In genomic region chr7:100984452-100985395, GRCm38 (mm10) we compare ENCODE assay signal across 8 mouse cellular contexts. TPM values are rescaled to one million over a fixed set of nuclear protein-coding genes. Genes with fewer than 3 reads are reported as not detected.
DNase-seq lines count a peak whose midpoint lies in the region; ATAC-seq and TF ChIP-seq lines count a peak whose summit lies in the region.
"Had no signal": no experiment of that assay in that cellular context is flagged by ENCODE, and none has a peak within 500 bp of the region (broad histone marks: within the 10 kb centered on the region; RNA-seq: fewer than 3 reads in every experiment).

No protein-coding gene starts in this region.

- WGBS in hindbrain, embryonic 12.5 days = 34% methylated on average over 21 of the region's 21 CpGs
- WGBS in neural tube, embryonic 13.5 days = 34% methylated on average over 21 of the region's 21 CpGs

- no peaks in the 10 kb centered on the region for H3K27me3 ChIP-seq in E14TG2a.4 (ENCODE audit: insufficient read depth, low read length)
- H3K27me3 ChIP-seq in hindbrain, embryonic 12.5 days = no peaks in the 10 kb centered on the region
- H3K27me3 ChIP-seq in neural tube, embryonic 13.5 days = 0 out of 2 replicates have a peak, but pooled peaks cover 5% of the 10 kb centered on the region
- H3K27me3 ChIP-seq: embryonic facial prominence, embryonic 13.5 days had no signal

- peak overlapping the region; percentile 3; the same call in 1 of the 2 replicates for H3K4me2 ChIP-seq in hindbrain, embryonic 12.5 days (replicated peaks)
- H3K4me2 ChIP-seq in neural tube, embryonic 13.5 days = 0 out of 2 replicates have a peak overlapping the region, but pooled peaks have one; percentile 9
- H3K4me2 ChIP-seq: embryonic facial prominence, embryonic 13.5 days had no signal

- H3K4me1 ChIP-seq in E14TG2a.4 (replicated peaks; ENCODE audit: low read depth, low read length) = peaks cover 26% of the 10 kb centered on the region
- H3K4me1 ChIP-seq in hindbrain, embryonic 12.5 days = peaks cover 13% of the 10 kb centered on the region
- H3K4me1 ChIP-seq in neural tube, embryonic 13.5 days (replicated peaks) = peaks cover 10% of the 10 kb centered on the region

- 0 out of 2 replicates have a peak overlapping the region, but pooled peaks have one; percentile 19 for H3K27ac ChIP-seq in hindbrain, embryonic 12.5 days
- peak overlapping the region; percentile 46 for H3K27ac ChIP-seq in neural tube, embryonic 13.5 days (replicated peaks)
- H3K27ac ChIP-seq in left cerebral cortex, adult 2 months = no peak overlapping the region
- H3K27ac ChIP-seq: embryonic facial prominence, embryonic 13.5 days had no signal

- ATAC-seq in hindbrain, embryonic 12.5 days (ENCODE audit: low FRiP score) = peak; percentile 80
- peak; percentile 70; the same call in 1 of the 2 replicates for ATAC-seq in neural tube, embryonic 13.5 days (ENCODE audit: low read depth)

- H3K9ac ChIP-seq in hindbrain, embryonic 12.5 days = no peak overlapping the region
- no peak overlapping the region for H3K9ac ChIP-seq in neural tube, embryonic 13.5 days
- H3K9ac ChIP-seq: embryonic facial prominence, embryonic 13.5 days had no signal

- H3K4me3 ChIP-seq in E14TG2a.4 (replicated peaks; ENCODE audit: low read length) = peak overlapping the region; percentile 48; the same call in 1 of the 2 replicates
- H3K4me3 ChIP-seq in hindbrain, embryonic 12.5 days = no peak overlapping the region
- no peak overlapping the region for H3K4me3 ChIP-seq in neural tube, embryonic 13.5 days
- H3K4me3 ChIP-seq in left cerebral cortex, adult 2 months = no peak overlapping the region
- H3K4me3 ChIP-seq: embryonic facial prominence, embryonic 13.5 days had no signal

- H3K9me3 ChIP-seq in E14TG2a.4 (ENCODE audit: low read length) = no peaks in the 10 kb centered on the region
- no peaks in the 10 kb centered on the region for H3K9me3 ChIP-seq in hindbrain, embryonic 12.5 days (replicated peaks)
- H3K9me3 ChIP-seq in neural tube, embryonic 13.5 days = no peaks in the 10 kb centered on the region
- H3K9me3 ChIP-seq: embryonic facial prominence, embryonic 13.5 days had no signal

- no peaks in the 10 kb centered on the region for H3K36me3 ChIP-seq in E14TG2a.4 (ENCODE audit: insufficient read depth, low read length)
- H3K36me3 ChIP-seq in hindbrain, embryonic 12.5 days = no peaks in the 10 kb centered on the region
- no peaks in the 10 kb centered on the region for H3K36me3 ChIP-seq in neural tube, embryonic 13.5 days
- H3K36me3 ChIP-seq: embryonic facial prominence, embryonic 13.5 days had no signal

- peak; percentile 83 for DNase-seq in Muller cell, postnatal 12 days (ENCODE audit: inconsistent ontology term)
- DNase-seq in liver = peak; percentile 71
- DNase-seq in left cerebral cortex, adult 2 months (ENCODE audit: extremely low spot score in 1 of 2, low spot score in 2 of 2) = no peak
- DNase-seq in urinary bladder, adult 2 months (ENCODE audit: low spot score) = no peak

- intact Hi-C loops in left cerebral cortex, adult 2 months (cut with DNase I) = no loop called here

- TF ChIP-seq CTCF in E14TG2a.4 (conservative IDR thresholded peaks at IDR 0.05; ENCODE audit: low read length) = no peak
- no peak for TF ChIP-seq CTCF in left cerebral cortex, adult 2 months (IDR thresholded peaks at IDR 0.05)

RNA-seq across cellular contexts. Expression of gene P2ry6, which starts 10.3 kb away (rescaled TPM):
- polyA plus RNA-seq in hindbrain, embryonic 12.5 days (2016; fragmentation: Nextera tagmentation; extraction: Ambion mirVana) = 2.8 and 3.1 TPM in 2 replicates
- polyA plus RNA-seq in neural tube, embryonic 13.5 days (2015; fragmentation: Nextera tagmentation; extraction: Ambion mirVana) = 3.6 and 3.9 TPM in 2 replicates
- 1 to 10 TPM; 2.3 to 4.0 TPM for total RNA-seq in left cerebral cortex, adult 2 months (2021)
- 11.6 and 12.8 TPM in 2 replicates for polyA plus RNA-seq in urinary bladder, adult 2 months (2012; rRNA removed)

RNA-seq across cellular contexts. Expression of gene P2ry2, which starts 27.9 kb away (rescaled TPM):
- 0.61 and 0.77 TPM in 2 replicates for polyA plus RNA-seq in hindbrain, embryonic 12.5 days (2016; fragmentation: Nextera tagmentation; extraction: Ambion mirVana)
- 0.51 and 1.5 TPM in 2 replicates for polyA plus RNA-seq in neural tube, embryonic 13.5 days (2015; fragmentation: Nextera tagmentation; extraction: Ambion mirVana)
- under 1 TPM; 0.68 to 0.82 TPM for total RNA-seq in left cerebral cortex, adult 2 months (2021)
- 8.6 and 8.7 TPM in 2 replicates for polyA plus RNA-seq in urinary bladder, adult 2 months (2012; rRNA removed)

RNA-seq across cellular contexts. Expression of gene Arhgef17, which starts 52.8 kb away (rescaled TPM):
- polyA plus RNA-seq in hindbrain, embryonic 12.5 days (2016; fragmentation: Nextera tagmentation; extraction: Ambion mirVana) = 9.1 and 9.6 TPM in 2 replicates
- 6.7 and 7.0 TPM in 2 replicates for polyA plus RNA-seq in neural tube, embryonic 13.5 days (2015; fragmentation: Nextera tagmentation; extraction: Ambion mirVana)
- total RNA-seq in left cerebral cortex, adult 2 months (2021) = 100 to 1,000 TPM; 134 to 142 TPM
- polyA plus RNA-seq in urinary bladder, adult 2 months (2012; rRNA removed) = 17.1 and 30.1 TPM in 2 replicates

Comparison
In these comparisons a context has a peak if more than half of its experiments do, and no peak if none do; other contexts are left out.
1. DNase-seq: peak in Muller cell, postnatal 12 days (single experiment) and liver (single experiment); none in left cerebral cortex, adult 2 months (0 of 2) and urinary bladder, adult 2 months (single experiment).